ENCODE assay signal across 16 mouse cellular contexts in genomic region chr1:76911472-76911871, GRCm38 (mm10).
"Had no signal": no experiment of that assay in that cellular context is flagged by ENCODE, and none has a peak within 500 bp of the region (broad histone marks: within the 10 kb centered on the region; RNA-seq: fewer than 3 reads in every experiment).

No protein-coding gene starts in this region.

- H3K9me3 ChIP-seq: limb, embryonic 15.5 days; megakaryocyte, embryonic 14.5 days; midbrain, embryonic 13.5 days; midbrain, embryonic 15.5 days; neural tube, embryonic 12.5 days had no signal

- H3K4me3 ChIP-seq: limb, embryonic 15.5 days; megakaryocyte, embryonic 14.5 days; midbrain, embryonic 13.5 days; midbrain, embryonic 15.5 days; neural tube, embryonic 12.5 days had no signal

- H3K9ac ChIP-seq: limb, embryonic 15.5 days; lung, embryonic 14.5 days; midbrain, embryonic 13.5 days; midbrain, embryonic 15.5 days; neural tube, embryonic 12.5 days had no signal

- DNase-seq: lung, adult 18-20 months; lung, embryonic 14.5 days; lung, postnatal 10 days; right cerebral cortex, postnatal 25 days; right cerebral cortex, postnatal 4 days; spleen, adult 18-20 months; thymus, adult 2 months; thymus, postnatal 25 days; thymus, postnatal 4 days had no signal

- H3K27me3 ChIP-seq: limb, embryonic 15.5 days; megakaryocyte, embryonic 14.5 days; midbrain, embryonic 13.5 days; midbrain, embryonic 15.5 days; neural tube, embryonic 12.5 days had no signal

- H3K36me3 ChIP-seq: limb, embryonic 15.5 days; midbrain, embryonic 13.5 days; midbrain, embryonic 15.5 days; neural tube, embryonic 12.5 days had no signal

- H3K4me2 ChIP-seq: limb, embryonic 15.5 days; lung, embryonic 14.5 days; midbrain, embryonic 11.5 days; midbrain, embryonic 13.5 days; midbrain, embryonic 15.5 days; neural tube, embryonic 12.5 days had no signal

- H3K4me1 ChIP-seq: limb, embryonic 15.5 days; megakaryocyte, embryonic 14.5 days; midbrain, embryonic 13.5 days; midbrain, embryonic 15.5 days; neural tube, embryonic 12.5 days had no signal

- H3K27ac ChIP-seq: limb, embryonic 15.5 days; macrophage; midbrain, embryonic 13.5 days; midbrain, embryonic 15.5 days; neural tube, embryonic 12.5 days had no signal

- ATAC-seq: midbrain, embryonic 13.5 days; midbrain, embryonic 15.5 days had no signal
